Mouse (Mus musculus) MN1 (cell line): ENCODE data around the gene Pik3r1.

Experiments
- DNase-seq: peaks from one replicate; pipeline ENCODE4 v3.0.0-alpha.2; 2016; ENCODE audit warnings: low spot score

Pik3r1 gene

GRCm38 (mm10) chr13:101711301-101711700, 56.7 kb downstream of the Pik3r1 start:
- DNase-seq: no peak

DNA sequence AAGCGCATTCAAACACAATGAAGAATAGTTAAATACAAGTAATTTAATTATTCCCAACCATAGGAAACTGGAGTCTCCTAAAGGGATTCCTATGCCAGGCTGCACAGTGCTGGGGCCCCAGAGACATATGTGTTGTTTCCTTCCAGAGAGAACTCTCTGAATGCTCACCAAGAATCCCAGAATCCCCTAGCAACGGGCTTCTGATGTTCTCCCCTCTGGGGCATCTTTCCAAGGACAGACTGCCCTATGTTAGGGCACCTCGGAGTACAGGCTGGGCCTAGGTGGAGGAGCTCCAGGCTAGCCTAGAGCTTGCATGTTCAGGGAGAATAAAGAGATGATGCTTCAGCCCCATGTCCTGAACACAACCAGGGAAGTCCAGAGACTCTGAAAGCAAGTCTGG, 58.2 kb downstream of the Pik3r1 start:
- DNase-seq: no peak

DNA sequence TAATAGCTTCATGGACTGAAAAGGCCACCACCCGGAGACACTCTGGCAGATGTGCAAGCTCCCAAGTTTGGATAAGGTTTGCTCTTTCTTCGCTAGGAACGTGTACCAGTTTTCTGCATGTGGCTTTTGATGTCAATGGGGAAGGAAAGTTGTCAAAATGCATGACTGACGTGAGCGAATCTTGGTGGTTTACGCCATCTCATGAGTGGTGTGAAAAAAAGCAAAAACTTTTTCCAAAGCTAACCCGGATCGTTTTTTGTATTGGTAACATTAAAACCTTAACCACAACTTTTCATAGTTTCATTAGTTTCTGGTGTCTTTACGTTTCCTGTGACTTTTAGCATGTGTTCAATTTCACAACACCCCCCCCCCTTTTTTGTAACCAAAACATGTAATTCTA, 60.8 kb downstream of the Pik3r1 start:
- no peak for DNase-seq

DNA sequence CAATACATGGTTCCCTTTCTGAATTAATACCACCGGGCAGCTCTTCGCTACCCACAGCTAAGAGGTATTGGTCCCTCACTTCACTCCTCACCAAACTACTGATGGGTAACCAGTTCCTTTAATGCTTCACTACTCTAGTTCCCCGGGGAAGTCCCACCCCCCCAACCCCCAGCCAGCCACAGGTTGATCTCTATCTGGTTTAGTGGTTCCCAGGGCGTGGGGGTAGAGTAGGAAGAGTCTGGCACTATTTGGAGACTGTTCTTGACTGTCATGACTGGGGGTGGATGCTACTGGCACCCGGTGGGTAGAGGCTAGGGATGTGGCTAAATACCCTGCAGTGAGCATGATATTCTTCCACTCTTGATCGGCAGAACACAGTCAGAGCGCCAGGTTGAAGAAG, 61.6 kb downstream of the Pik3r1 start:
- no peak for DNase-seq

DNA sequence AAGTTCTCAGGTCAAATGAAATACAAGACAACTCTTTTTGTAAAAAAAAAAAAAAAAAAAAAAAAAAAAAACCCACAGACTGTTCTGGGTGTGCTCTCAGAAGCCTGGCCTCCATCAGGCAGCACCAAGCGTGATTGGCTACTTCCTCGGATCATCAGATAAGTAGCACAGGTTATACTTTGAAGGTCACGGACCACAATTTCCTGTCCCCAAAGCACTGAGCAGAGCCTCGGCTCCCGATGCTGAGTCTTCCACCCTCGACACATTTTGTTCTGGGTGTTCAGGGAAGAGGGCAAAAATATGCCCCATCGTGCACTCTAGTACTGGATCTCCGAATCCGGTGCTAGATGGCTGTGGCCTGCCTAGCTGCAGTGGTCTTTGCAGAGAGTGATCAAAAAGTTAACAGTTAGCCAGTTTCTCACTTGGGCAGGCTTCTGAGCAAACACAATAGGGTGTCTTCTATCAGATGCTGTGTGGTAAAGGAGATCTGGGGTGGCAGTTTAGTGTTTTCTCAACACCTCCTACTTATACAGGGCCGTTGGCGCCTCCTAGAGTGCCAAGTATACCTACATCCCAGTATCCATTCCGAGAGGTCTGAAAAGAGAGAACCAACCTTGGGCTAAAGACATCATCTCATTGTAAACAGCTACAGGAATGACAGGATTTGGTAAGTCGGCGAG, 65.8 kb downstream of the Pik3r1 start:
- DNase-seq: no peak

DNA sequence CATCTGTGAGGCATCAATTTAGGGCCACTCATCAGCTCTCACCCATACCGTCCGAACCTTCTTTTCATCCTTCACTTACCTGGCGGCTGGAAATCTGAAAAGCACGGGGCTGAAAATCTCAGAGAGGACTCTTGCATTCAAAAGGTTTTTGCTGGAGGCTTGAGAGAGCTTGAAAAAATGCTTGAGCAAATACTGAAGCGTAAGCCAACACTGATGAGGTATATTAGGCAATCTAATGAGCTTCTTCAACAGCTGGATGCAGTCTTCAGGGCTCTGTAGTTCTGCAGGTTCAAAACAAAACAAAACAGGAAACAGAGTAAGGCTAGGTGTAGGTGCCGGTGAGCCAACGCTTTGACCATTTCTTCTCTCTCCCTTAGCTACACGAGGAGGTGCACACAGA, 66.4 kb downstream of the Pik3r1 start:
- no peak for DNase-seq

GRCm38 (mm10) chr13:101699742-101700141, 68.3 kb downstream of the Pik3r1 start:
- DNase-seq: no peak

- DNase-seq: no peak
Measured at GRCm38 (mm10) chr13:101697966-101698365, 70.1 kb downstream of the Pik3r1 start.

DNA sequence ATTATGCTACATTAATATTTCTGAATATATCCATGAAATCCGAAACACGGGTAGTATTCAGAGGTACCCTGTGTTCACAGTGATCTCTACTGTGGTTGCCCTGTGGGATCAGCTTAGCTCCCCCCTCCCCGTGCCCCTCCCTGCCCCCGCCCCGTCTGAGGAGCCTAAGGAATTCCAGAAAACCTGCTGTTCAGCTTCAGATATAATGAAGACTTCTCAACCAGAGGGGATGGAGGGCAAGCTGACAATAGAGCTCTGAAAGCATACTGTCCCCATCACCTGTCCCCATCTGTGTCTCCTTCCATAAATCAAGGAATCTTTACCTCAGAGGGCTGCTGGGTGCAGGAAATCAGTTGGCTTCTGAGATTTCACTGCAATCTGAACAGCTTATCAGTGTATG, 70.6 kb downstream of the Pik3r1 start:
- no peak for DNase-seq

DNA sequence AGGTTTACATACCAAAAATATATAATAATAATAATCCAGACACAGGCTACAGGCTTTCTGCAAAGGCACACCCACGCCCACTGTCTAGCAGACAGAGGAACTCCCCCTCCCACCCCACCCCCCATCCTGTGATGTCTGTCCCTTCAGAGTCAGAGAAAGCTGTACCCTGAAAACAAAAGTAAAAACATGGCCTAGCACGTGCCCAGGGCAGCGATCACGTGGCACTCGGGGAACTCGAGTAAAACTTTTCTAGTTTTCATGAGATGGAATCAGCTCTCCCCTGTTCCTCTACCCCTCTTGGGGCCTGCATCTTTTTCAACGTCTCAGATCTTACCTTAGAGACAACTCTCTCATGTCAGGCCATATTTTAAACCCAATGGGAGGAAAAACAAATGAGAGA, 71.2 kb downstream of the Pik3r1 start:
- DNase-seq: no peak

DNA sequence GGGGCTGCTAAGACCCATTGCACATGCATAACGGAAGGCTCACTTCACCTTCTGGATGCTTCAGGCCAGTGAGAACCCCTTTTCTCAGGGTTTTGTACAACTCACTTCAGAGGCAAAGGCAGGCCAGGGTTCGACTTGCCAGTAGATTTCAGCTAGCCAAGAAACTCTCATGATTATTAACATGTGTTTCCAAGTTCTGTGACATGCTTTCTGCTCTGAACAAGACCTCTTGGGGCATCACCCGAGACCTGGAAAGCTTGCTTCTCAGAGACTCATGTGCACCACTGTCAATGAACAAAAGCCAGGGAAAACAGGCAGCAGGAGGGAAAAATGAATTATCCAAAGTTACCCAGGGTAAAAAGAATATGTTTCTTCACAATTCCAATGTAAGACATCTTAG, 71.7 kb downstream of the Pik3r1 start:
- DNase-seq: no peak

DNA sequence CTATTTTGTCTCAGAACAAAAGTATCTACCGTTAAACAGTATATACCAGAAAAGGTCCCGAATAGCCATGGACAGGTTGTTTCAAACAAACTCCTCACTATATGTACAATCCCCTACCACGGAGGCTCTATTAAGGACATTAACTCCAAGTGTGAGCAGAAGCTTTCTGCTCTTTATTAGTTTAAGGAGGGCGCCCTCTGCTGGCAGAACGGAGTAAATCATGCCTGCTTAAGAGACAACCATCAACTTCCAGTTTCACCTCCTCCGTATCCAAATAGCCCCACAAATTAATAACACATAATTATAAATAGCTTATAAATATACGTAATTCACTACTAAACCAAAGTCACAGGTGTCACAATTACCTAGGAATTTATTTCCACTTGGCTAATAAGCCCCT, 72.1 kb downstream of the Pik3r1 start:
- peak; percentile 93 for DNase-seq

DNA sequence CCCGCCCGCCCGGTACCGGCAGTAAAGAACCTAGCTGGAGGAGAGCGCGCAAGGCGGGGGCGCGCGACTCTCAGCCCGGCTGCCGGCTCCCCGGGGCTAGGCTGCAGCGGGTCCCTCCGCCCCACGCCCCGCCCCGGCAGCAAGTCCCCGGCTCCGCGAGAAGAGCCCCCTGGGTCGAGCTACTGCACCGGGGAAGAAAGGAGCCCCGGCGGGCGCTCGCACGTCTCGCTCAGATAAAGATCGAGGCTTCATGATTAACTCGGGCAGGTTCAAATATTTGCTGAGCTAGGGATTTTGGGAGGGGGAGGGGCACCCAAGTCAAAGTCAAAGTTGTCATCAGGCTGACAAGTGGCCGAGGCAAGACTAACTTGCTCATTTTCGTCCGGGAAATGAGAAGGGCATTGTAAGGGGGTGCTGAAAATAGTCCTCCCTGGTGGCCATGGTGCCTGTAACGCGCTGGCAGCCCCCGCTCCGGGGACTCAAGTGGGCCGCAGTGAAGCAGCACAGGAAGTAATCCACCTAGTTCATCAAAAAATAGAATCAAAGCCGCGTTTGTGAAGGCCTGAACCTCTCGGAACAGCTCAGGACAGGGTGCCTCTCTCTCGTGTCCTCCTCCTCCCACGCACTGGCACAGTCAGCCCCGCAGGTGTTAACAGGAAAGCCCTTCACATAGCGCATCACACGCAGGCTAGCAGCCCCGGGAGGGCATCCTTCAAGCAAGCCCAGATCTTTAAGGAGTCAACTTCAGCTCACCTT, 73.3 kb downstream of the Pik3r1 start:
- peak; percentile 21 for DNase-seq

DNA sequence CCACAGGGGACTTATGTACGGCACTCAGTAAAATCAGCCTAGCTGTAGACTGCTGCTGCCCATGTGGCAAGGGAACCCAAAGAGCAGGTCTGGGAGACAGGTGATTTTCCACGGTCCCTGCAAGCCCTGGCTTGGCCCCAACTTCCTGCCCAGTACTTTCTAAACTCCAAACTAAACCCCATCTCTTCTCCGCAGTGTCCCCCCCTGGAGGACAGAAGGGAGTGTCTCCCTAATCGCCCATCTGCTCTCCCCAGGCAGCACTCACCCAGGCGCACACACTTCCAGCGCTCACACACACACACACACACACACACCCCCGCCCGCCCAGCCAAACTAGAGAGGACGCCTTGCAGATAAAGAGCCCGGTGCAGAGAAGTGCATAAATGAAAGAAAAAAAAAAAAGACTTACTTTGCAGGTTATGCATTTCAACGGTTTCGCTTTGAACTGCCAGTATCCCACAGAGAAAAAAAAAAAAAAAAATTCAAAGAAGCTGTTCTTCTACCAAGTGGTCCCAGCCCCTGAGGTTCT, 74.0 kb downstream of the Pik3r1 start:
- DNase-seq: peak; percentile 64

- peak; percentile 44 for DNase-seq
Measured at GRCm38 (mm10) chr13:101692866-101693691, 74.9 kb downstream of the Pik3r1 start.

DNA sequence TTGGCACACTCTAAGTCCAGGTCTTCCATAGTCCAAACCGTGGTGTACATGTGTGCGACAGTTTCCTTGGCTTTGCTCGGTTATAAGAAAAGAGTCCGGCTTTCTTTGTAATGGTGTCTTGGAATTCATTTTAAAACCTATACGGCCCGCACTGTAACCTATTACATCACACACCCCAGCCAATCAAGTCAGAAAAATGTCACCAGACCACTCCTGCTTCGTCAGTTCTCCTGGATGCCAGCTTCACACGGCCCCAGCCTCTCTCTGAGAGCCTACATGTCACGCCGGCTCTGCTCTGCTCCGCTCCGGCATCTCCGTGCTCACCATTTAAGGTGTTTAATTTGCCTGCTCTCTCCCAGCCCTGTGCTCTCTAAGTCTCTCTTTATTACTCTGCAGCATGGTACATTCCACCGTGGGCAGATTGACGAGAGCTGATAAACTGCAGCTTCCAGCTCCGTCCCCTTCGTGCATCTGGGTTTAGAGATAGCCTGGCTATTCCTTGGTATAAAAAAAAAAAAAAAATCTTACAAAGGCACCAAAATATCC, 75.7 kb downstream of the Pik3r1 start:
- DNase-seq: peak; percentile 58

DNA sequence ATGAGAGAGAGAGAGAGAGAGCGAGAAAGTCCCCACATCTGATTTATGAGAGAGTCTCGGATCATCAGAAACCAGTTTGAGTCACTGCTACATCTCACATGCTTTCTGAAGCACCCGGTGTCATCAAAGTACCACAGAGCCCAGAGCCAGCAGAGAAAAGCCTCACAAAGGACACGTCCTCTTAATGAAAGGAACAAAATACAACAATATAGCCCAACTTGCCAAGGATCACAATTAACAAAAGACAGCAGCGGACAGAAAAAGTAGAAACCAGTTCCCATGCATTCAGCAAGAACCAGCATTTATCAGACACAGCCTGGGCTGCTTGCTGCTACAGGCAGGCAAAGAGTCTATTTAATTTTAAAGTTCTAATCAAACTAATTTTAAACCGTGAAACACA, 76.3 kb downstream of the Pik3r1 start:
- no peak for DNase-seq

GRCm38 (mm10) chr13:101690911-101691655, 76.9 kb downstream of the Pik3r1 start:
- no peak for DNase-seq

DNA sequence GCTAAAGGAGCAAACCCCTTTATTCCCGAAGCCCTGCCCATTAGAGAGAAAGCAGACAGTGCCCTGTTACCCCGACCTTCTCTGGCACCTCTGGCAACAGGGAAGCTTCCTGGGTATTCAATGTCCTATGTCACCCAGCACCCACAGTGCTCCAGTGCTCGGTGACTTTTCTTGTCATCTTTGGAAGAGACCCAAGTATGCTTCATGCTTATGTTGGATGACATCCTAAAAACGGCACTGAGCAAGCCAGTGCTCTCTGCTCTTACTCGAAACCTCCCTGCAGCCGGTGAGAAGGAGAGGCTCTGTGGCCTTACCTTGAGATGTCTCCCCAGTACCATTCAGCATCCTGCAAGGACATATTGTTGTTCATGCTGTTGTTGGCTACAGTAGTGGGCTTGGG, 77.8 kb downstream of the Pik3r1 start:
- peak; percentile 30 for DNase-seq

DNA sequence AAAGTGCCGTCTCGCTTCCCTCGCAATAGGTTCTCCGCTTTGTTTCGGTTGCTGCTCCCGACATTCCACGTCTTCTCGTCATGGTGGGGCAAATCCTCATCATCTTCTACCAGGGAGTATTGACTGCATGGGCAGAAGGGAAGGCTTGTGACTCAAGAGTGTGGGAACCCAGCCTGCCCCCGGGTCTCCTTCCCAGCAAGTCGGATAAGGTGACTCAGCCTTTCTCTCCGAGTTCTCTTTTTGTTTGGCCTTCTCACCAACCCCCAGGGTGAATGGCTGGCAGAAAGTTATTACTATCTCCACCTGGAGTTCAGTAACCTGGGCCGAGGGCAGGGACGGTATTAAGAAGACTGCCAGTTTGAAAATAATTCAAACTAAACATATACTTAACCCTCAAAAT, 81.8 kb downstream of the Pik3r1 start:
- DNase-seq: no peak

DNA sequence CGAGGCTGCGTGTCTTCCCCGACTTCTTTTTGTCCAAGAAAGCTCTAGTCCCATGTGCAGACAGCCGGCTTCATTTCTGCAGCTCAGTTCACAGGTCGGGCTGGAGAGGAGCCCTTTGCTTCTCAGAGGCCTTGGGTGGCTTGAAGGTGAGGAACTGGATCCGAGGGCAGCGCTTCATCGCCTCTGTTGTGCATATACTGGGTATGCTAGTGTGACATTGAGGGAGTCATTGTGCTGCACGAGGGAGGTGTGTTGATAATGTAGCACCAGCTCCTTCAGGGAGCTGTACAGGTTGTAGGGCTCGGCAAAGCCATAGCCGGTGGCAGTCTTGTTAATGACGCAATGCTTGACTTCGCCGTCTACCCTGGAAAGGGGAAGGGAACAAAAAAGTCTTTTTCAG, 83.3 kb downstream of the Pik3r1 start:
- no peak for DNase-seq

DNA sequence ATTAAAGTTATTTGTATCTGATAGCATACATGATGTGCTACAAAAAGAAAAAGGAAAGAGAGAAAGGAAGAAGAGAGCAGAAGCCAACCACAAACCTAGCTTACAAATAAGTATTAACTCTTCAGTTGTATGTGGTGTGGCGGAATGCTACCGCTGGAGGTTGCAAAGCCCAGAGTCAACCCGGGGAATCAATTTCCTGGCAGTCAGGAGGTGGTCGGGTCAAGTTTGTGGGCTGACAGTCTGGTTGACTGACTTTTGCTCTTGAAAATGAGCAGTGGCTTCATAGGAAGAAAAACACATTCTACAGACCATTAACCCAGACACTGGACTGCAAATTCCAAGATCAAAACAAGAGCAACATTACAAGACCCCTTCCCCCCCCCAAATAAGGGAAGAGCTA, 85.6 kb downstream of the Pik3r1 start:
- DNase-seq: no peak
